Mouse (Mus musculus) heart, postnatal 4 days (tissue): ENCODE measurements around the gene Dgkq. TPM values are rescaled to one million over a fixed set of nuclear protein-coding genes. Genes with fewer than 3 reads are reported as not detected.
A peak's percentile ranks its signal among the peaks of the same experiment; 100 is the strongest.
"Not testable (repeated sequence)": the region's sequence is repeated elsewhere in the genome, so short reads cannot be mapped to it uniquely, and the experiment has no call there.

ENCODE experiments used
- DNase-seq: peaks from one replicate; pipeline ENCODE4 v3.0.0; 2021
- total RNA-seq, 2 experiments: library from RNA; stranded (reverse); gene quantifications; 2 replicates each; pipeline ENCODE4 v1.2.3; 2021

Dgkq gene
- total RNA-seq, 2 experiments from 2014 or later = 11.8 to 16.2 TPM

DNA sequence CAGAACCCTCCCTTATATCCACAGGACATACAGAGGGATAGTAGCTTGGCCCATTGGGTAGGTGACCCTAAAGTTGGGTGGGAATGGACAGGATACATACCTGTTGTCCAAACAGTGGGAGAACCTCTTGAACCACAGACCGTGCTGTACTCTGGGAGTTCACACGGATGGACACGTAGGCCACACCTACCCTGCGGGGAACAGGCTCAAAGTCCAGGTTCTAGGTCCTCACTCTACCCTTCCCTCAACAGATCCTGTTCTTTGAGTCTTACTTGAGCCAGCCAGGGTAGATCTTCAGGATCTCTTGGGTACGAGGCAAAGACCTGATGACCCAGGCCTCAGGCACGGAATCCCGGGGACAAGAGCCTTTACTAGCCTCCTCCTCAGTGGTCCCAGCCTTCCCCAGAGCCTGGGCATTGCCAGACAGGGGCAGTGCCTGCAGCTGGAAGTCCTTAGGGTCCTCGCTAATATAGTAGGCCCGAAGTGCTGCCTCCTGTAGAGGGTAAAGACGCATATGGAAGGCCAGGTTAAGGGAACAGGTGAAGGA is 15.0 kb downstream of the Dgkq start:
- no peak for DNase-seq

DNA sequence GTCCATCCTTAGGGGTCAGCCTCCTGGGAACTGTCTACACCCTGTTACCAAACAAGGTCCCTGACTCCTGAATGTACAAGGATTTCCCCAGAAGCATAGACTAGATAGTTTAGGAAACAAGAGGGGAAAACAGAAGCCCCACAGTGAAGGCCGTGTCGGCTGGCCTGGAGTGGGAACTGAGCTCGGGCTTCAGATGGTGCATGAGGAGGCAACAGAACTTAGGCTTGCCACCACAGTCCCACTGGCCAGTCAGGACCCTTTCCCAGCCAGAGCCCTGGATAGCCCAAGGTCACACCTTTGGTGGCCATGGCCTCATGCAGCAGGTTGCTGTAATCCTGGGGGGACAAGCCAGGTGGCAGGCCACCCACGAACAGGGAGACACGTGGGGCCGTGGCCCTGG is 16.1 kb downstream of the Dgkq start:
- no peak for DNase-seq

DNA sequence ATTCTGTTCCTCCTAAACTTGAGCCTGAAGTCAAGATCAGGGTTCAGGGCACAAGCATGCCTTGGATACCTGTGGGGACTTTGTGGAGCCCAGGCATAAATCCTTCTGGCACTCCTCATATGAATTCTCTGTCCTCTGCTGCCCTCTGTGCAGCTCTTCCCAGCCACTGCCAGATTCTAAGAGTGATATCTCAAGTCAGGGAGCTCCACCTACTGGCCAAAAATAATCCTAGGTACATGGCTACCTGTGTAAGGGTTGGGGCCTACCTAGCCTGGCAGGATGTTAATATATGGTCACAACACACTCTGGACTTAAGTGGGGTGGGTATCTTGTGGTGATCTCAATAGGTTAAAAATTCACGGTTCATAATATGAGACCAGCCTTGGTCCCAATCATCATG is 17.6 kb downstream of the Dgkq start:
- peak; percentile 41 for DNase-seq

DNA sequence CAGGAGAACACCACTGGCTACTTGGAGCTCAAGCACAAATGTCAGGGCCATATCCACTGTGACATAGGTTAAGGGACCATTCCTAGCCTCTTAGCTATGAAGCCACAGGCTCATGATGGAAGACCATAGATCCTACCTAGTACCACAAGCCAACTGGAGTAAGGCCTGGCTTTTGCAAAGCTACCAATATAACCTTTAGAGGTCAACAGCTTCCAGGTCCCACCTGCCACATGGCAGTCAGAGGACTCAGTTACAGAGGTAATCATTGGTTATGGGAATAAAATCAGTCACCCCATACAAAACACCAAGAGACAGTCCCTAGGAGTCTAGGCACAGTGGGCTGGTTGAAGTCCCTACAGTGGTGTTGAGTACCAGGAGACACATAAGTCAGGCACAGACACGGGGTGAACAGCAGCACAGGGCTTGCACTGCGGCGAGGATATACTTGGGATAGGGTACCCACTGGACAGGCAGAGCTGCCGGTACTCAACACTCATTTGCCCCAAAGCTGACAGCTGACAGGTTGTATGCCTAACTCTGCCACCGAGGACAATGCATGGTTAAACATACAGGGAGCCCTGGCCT is 18.2 kb downstream of the Dgkq start:
- no peak for DNase-seq

DNA sequence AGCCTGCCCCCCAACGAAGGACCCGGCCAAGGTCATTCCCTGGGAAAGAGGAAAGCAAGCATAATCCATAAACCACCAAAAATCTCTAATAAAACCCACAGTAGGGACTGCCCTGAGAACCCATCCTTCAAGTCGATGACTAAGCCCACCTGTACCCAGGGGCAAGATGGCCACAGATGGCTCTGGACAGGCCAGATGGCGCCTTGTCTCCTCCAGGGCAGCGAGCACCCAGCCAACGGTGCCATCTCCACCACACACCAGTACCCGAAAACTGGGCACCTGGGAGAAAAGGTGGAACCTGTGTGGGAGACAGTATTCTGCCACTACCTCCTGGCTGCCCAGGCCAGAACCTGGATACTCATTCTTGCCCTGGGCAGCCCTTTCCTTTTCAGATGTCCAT is 19.1 kb downstream of the Dgkq start:
- no peak for DNase-seq

DNA sequence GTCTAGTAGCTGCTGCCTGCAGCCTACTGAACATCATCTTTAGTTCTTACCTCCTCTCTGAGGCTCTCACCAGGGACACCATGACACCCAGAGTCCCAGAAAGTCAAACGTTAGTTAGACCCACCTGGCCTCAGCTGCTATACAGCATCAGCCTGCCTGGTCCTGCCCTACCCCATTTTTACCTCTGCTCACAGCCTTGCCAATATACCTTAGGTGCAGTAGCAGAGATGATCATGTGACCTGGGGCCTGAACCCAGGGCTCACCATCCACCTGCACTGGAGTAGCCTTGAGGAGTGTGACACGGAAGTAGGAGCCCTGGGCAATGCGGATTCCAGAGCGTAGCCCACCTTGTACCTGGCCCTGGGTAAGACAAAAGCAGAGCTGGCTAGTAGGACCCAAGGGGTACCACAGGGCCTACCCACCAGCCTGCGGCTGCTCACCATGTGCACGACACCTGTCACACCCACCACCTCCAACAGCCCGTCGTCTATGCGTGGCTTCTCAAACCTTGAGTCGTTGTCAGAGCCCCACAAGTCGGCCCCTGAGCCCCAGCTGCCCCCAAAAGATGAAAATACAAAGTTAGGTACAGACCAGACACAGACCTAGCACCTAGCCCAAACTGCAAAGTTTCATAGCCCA is 20.4 kb downstream of the Dgkq start:
- DNase-seq = no peak

DNA sequence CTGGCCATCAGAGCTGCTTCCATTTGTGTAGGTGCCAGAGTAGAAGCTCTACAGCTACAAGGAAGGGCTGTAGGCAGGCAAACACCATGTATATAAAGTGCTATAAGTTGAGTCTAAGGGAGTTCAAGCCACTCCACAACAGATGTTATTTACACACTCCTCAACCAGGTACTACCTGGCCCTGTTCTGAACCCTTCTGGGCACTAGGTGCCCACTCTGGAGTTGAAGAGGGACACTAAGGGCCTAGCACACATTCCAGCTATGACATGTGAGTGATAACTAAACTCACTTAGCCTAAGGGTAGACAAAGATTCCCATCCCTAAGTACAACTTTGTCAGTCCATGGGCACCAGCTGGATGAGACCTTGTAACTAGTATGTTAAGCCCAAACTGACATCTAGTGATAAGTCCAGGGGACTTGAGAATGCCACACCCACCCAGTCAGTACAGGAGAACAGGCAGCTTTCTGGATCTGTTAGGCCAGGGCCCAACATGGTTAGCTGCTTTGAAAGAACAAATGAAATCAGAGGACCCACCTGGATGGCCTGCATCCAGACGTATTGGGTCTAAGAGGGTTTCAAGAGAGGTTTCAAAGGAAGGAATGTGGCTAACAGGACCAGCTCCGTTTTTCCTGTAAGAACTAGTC is 21.5 kb downstream of the Dgkq start:
- DNase-seq = no peak

DNA sequence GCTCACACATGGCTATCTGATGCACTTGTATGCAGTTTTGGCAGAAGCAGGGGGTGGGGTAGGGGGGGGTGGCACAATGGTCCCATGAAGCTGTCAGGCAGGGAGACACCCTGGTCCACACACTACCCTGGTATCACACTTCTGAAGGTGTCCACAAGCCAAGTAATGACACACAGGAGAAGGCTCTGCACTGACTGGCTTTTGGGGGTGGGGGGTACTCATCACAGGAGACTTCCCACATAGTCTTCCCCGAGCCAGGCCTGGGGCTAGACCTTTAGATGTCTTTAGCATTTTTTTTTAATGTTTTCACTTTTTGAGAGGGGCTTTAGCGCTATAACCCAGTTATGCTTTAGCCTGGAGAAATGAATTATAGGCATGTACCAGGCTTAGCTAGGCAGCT is 22.2 kb downstream of the Dgkq start:
- no peak for DNase-seq

DNA sequence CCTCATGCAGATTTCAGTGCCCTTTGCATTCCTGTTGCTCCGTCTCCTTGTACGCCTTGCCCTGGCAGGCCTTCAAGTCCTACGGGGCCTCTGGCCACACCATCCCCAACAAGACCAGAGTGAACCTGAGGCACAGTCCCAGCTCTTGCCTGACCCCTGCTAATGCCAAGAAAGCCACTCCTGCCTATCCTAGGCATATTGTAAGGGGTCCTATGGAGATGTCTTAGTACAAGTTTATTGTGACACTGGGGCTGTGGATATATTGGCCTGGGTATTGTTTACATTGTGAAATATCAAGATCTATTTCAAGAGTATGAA is 23.2 kb downstream of the Dgkq start:
- no peak for DNase-seq

DNA sequence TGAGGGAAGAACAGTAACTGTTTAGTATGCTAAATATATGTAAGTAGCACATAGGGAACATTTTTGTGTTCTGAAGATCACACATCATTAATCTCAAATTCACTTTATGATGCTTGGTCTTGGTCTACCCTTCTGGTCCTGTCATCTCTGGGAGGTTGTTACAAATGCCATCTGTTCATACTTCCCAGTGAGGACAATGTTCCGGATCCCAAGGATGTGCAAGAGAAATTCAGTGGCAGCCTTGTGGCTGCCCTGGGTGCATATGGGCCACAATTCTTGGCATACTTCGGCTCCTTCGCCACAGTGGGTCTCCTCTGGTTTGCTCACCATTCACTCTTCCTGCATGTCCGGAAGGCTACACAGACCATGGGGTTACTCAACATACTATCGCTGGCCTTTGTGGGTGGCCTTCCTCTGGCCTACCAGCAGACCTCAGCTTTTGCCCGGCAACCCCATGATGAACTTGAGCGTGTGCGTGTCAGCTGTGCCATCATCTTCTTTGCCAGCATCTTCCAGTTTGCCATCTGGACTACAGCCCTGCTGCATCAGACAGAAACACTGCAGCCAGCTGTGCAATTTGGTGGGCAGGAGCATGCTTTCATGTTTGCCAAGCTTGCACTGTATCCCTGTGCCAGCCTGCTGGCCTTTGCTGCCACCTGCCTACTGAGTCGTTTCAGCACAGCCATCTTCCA is 23.7 kb downstream of the Dgkq start:
- no peak for DNase-seq

DNA sequence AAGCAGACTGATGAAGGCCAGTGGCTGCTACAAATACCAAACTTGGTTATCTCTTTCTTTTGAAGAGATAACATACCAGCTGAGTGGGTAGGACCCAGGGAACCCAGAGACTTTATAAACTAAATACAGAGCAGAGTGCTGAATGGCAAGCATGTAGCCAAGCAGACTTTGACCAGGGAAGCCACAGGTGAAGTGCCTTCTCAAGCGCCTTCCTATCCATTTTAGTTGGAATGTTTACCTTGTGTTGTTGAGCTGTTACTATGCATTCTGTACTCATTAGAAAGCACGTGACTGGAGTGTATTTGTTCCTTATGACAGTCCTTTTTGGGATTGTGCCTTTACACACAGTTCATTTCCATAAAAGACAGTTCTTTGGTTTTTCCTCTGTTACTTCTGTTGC is 25.8 kb downstream of the Dgkq start:
- DNase-seq = no peak

DNA sequence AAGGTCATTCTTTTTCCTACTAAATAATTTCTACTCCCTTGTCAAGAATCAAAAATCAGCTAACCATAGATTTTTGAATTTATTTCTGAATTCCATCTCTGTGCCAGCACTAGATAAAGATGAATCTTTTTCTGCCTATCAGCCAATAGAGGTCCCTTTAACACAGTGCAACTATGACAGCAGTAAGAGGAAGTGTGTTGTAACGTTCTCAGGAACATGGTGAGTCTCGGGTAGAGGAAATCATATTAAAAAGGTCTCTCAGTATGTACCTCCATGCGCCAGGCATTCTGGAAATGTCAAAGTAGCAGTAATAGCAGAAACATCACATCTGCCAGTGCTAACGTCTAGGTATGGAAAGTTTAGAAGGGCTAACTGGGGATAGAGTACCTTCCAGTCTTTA is 33.3 kb downstream of the Dgkq start:
- no peak for DNase-seq

DNA sequence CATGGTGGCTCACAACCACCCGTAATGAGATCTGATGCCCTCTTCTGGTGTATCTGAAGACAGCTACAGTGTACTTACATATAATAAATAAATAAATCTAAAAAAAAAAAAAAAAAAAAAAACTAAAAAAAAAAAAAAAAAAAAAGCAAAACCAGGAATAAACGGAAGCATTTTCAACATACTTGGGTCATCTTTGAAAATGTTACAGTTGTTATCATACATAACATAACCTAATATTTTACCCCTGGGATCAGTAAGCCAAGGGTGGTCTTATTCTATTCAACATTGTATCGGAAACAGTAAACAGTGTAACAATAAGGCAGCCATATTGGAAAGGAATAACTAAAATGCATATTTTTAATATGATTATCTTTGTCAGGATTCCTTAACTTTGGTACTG is 35.4 kb downstream of the Dgkq start:
- not testable (repeated sequence) for DNase-seq

DNA sequence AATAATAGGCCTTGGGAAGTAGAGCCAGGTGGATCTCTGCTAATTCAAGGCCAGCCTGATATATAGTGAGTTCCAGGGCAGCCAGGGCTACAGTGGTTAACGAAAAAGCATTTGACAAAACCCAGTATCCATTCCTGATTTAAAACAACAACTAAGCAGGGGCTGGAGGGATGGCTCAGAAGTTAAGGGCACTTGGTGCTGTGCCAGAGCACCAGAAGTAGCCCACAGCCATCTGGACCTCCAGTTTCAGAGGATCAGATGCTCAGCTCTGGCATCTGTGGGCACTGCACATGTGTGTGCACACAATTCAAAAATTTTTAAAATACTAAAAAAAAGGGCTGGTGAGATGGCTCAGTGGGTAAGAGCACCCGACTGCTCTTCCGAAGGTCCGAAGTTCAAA is 35.8 kb downstream of the Dgkq start:
- no peak for DNase-seq

DNA sequence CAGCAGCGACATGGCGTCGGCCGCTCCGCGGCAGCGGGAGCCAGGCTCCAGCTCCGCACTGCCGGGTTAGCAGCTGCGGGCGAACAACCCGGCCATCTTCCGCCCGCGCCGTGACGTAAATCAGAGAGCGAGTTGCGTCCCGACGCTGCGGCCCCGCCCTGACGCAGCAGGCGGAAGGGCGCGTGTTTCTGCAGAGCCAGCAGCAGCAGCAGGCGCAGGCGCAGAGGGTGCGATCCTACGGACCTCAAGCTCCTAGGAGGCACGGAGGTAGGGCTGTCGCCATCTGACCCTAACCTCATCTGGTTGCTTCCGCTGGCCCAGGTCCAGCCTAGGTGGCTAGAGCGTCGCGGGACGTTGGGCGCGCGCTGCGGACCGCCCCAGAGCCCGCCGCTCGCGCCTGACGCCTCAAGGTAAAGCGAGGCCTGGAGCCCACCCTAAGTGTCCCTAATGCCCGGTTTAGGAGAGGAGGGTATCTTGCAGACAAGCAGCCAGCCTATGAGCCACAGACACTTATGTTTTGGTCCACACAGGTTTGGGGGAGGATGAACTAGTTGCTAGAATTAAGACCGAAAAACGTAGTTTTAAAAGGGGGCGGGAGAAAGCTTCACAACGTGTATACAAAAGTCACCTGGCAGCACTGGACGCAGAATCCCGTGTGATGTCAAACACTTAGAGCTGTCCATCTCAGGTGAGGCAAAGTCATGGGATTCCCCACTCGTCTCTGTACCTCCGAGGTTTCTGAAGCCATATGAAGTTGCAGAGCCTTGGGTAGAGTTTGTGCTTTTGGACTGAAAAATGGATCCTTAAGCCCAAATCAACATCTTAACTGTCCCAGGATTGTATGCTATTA is 39.6 kb downstream of the Dgkq start, which contains the start of the genes Gak and Tmem175:
Gene Gak (minus strand): TSS at position 122 of the 850 bp plus-strand sequence.
Gene Tmem175 (plus strand): TSS at position 137 of the 850 bp plus-strand sequence.
- DNase-seq = peak; percentile 93

DNA sequence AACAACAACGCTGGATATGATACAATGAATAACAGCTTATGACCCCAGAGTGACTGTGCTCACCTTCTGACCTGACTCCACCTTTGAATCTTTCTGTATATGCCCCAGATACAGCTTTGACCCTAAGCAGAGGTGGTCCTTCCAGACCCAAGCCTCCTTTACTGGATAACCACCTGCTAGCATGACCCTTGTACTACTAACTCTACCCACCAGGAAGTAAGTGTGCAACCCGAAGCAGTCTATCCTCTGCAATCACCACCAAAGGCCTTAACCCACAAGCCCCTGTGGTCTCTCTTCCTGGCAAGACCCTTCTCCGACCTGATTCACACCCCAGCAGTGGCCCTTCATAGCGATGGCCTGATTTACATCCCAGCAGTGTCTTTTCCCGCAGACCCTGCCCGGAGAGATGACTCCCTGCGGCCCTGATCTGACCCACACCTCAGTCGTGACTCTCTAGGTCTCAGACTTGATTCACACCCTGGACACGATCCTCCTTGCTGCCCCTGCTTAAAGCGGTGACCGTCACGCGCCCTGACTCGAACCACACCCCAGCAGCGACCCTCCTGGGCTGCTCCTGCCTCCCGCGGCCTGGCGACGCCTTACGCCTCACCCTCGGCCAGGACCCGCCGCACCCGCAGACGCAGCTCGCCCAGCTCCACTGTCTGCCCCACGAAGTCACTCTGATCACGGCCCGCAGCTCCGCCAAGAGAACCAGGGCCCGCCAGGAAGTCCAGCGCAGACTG is 40.4 kb downstream of the Dgkq start:
- DNase-seq = no peak

DNA sequence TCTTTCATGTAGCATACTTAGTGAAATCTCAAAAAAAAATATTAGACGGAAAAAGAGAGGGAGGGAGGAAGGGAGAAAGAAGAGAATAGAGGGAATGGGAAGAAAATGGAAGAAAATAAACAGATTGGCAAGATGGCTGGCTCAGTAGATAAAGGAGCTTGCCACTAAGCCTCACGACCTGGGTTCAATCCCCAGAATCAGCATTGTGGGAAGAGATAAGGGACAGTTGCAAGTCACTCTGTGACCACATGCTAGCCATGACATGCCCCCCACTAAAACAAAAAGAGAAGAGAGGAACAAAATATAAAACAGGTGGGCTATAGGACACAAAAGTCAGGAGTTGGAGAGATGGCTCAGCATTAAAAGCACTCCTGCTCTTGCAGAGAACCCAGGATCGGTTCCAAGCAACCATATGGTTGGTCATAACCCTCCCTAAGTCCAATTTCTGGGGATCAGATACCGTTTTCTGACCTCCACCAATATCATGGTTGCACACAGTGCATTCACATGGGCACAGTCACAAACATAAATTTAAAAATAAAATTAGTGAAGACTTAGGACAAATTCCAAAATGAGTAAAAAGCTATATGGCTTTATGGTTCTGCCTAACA is 43.3 kb downstream of the Dgkq start:
- DNase-seq = no peak

DNA sequence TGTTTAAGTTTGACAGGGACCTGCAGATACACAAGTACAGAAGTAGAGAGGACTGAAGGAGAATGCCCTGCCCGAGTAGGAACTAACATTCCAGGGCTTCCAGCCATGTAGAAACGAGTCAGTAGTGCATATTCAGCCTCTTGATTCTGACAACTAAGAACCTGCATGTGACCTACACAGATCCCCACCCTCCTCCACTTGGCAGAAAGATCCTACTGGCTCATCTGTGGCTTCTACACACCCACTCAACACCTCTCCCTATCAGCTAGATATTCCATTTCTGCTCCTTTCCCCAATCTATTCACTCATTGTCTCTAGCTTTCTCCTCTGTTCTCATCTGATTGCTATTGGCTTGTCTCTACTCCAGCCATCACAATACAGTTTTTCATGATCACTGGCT is 47.6 kb downstream of the Dgkq start:
- DNase-seq = peak; percentile 20

DNA sequence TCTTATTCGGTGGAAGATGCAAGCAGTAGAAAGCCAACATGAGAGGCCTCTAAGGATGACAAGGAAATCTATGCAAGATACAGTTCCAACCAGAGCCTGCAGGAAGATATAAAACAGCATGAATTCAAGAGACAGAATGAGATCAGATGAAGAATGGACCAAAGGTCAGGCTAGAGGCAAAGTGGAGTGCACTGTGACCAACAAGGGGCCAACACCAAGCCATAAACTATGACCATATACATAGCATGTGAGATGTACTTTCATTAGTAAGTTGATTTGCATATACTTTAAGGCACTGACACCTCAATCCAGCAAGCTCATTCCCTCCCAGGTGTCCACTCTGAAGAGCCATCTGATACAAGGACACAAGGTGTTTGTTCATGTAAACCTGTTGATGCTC is 59.0 kb downstream of the Dgkq start:
- DNase-seq = no peak

DNA sequence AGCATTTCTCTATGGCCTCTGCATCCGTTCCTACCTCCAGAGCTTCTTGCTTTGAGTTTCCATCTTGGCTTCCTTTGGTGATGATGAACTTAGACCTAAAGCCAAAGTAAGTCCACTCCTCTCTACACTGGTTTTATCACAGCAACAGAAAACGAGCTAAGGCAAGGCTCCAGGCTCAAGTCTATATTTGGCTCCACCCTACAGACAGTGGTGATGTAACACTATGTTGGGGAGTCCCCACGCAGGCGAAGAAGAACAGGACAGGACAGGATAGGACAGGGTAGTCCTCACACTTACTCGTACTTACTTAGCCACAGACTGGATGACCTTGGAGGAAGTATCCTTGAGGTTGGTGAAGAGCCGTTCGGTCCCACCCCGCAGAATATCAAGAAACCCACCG is 66.9 kb downstream of the Dgkq start:
- DNase-seq = no peak

DNA sequence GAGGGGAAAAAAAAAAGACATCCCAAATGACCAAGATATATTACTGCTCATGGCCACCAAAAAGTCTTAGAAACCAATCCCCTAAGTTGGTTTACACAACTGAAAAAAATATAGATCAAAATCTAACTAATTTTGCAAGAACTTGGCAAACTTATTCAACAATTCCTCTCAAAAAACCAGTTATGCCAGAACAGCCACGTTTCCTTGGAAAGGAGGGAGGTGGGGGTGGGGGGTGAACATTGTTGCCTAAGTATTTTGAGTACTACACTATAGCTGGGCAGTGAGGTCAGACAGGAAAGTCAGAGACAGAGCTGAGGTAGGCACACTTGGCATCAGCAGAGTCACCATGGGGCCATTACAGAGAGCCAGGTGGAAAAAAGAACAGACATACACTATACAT is 69.5 kb downstream of the Dgkq start:
- DNase-seq = no peak
